Mouse (Mus musculus) Patski (cell line): Measurements from ENCODE around the gene Tmem44. TPM values are rescaled to one million over a fixed set of nuclear protein-coding genes. Genes with fewer than 3 reads are reported as not detected.

ENCODE experiments used
- ATAC-seq: fragments of 100-300 bp; one replicate; pipeline ENCODE4 v1.8.0; 2021
- CTCF ChIA-PET: fragments of 350-600 bp; sonication (Branson Sonifier 250); formaldehyde crosslinking; loops from one replicate; lab custom pipeline; 2022; ENCODE audit warnings: inconsistent platforms; lab: Charles Lee
- POLR2A ChIA-PET: fragments of 350-600 bp; sonication (Branson Sonifier 250); formaldehyde crosslinking; loops from one replicate; lab custom pipeline; 2022; ENCODE audit warnings: antibody characterized with exemption, inconsistent platforms; lab: Charles Lee
- DNase-seq: peaks from one replicate; pipeline ENCODE4 v3.0.0-alpha.2; 2011; ENCODE audit warnings: low read depth, low spot score
- H3K27me3 ChIP-seq: fragments of 371-371 bp; one replicate; pipeline ENCODE4 v1.5.1; 2021
- CTCF ChIP-seq: fragments of 100-300 bp; IDR thresholded peaks from one replicate; pipeline ENCODE4 v1.5.1; 2021
- in situ Hi-C: fragments of 300-500 bp; cut with MboI; formaldehyde crosslinking; loops from 3 replicates; pipeline ENCODE4 v1.11.1; 2018; ENCODE audit warnings: low pct_unique_long_range_greater_than_20kb, mixed read lengths
- polyA plus RNA-seq: library from polyadenylated mRNA; unstranded; gene quantifications from one replicate; pipeline ENCODE4 v1.2.3, GENCODE M21; 2021

Gene Tmem44
- 8.0 TPM for polyA plus RNA-seq

DNA sequence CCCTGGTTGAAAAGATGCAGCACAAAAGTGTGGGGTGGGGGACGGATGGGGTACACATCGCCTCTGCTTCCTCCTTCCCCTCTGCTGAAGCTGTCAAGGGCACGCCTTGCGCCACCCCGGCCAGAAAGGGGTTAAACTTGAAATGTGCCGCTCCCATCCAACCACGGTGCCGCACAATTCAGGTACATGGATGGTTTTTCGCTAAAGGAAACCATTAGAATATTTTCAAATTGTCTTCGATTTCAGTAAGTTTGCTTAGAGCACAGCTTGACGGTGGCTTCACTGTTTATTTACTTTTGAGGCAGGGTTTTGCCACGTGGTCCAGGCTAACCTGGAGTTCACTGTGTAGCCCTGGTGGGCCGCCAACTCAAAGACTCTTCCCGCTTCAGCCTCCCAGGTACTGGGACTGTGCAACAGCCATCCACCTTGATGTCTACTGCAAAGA, at the start of gene Tmem44:
Tmem44 (minus strand) TSS at position 95 of the 445 bp plus-strand sequence.
- ChIA-PET POLR2A (no interaction called here), CTCF (no interaction called here)
- no peaks in the 10 kb centered on the region for H3K27me3 ChIP-seq
- DNase-seq = no peak
- no peak for ATAC-seq
- in situ Hi-C loops = no loop called here
- no peak for TF ChIP-seq CTCF

- CTCF ChIA-PET = interaction anchor here (1.2 to 2.9 kb wide), 6 partner anchors 35 to 471 kb away, joined by 3 to 11 read pairs (median 6); no protein-coding TSS in a partner anchor
- POLR2A ChIA-PET = interaction anchor here (0.5 to 5.4 kb wide), 25 partner anchors 47 to 470 kb away, joined by 3 to 31 read pairs (median 5); no protein-coding TSS in a partner anchor
- DNase-seq (peak; percentile 86), ATAC-seq (peak; percentile 85)
- in situ Hi-C loops = loop anchor here (5.0 to 10.0 kb wide), 3 partner anchors 283 to 755 kb away; no protein-coding TSS in a partner anchor
- H3K27me3 ChIP-seq = no peaks in the 10 kb centered on the region
- TF ChIP-seq CTCF = no peak
Measured at GRCm38 (mm10) chr16:30599491-30600268, 49.0 kb upstream of the Tmem44 start, which contains the start of gene Fam43a. Fam43a (plus strand) TSS chr16:30599723.

DNA sequence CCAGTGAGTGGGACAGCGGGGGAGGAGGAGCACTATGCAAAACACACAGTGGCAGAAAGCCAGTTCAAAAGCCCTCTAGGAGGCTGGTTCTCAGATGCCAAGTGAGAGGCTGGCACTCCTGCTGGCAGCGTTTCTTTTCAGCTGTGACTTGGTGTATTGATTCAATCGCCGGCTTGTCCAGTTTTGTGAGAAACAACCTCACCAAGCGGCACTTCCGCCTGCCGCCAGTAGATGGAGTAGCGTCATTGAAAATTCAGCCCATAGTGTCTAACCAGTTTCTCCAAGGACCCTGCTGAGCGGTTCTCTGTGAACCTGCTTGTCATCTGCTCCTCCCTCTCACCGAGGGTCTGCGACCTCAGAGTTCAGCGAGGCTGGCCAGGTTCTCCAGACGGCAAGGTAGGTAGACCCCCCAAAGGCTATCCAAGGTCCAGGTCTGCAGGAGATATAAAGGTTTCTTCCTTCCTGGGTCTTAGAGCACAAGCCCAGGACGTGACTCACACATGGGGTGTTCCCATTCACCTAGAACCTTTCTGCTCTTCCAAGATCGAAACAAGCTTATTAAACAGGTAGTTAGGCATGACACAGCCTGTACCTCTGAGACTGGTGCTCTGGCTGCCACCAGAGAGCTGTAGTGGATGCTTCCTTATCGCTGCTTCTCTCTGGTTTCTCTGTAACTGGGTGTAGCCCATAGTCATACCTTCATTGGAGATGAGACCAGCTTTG, 46.5 kb upstream of the Tmem44 start:
- TF ChIP-seq CTCF = no peak
- in situ Hi-C loops = loop anchor here (5.0 to 10.0 kb wide), 3 partner anchors 285 to 758 kb away; no protein-coding TSS in a partner anchor
- ChIA-PET CTCF (interaction anchor here (0.7 to 2.9 kb wide), 7 partner anchors 14 to 474 kb away, joined by 3 to 11 read pairs (median 4); no protein-coding TSS in a partner anchor), POLR2A (interaction anchor here (0.6 kb wide), 1 partner anchor 354 kb away, joined by 3 read pairs; no protein-coding TSS in a partner anchor)
- ATAC-seq (no peak), DNase-seq (peak; percentile 71)
- H3K27me3 ChIP-seq = no peaks in the 10 kb centered on the region

DNA sequence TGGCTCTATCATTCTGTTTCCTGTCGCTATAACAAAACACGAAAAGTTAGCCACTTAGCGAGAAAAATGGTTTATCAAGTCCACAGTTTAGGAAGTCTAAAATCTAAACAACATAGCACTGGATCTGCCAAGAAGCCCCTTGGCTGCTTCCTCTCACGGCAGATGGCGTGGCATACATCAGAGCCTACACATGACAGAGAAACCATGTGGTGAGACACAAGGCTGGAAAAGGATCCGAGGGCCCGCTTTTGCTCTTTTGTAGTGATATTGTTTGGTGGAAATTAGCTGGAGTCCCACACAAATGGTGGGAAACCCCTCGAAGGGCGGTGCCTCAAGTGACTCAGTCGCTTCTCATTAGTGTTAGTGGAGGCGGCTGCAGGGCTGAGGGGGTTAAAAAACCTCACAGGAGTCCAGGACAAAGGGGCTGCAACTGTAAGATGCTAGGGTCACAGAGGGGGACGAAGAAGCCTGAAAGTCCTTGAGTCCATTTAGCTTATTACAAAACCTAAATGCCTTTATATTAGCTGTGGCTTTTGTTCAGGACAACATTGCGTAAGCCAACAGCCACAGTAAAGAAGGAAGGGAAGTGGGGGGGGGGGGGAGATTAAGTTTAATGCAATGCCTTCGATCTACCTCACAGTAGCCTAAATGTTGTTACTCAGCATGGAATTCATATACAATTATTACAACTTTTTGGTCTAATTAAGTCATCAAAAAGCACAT, 45.4 kb upstream of the Tmem44 start:
- no peaks in the 10 kb centered on the region for H3K27me3 ChIP-seq
- ATAC-seq (no peak), DNase-seq (no peak)
- POLR2A ChIA-PET = interaction anchor here (0.6 kb wide), 1 partner anchor 226 kb away, joined by 6 read pairs; no protein-coding TSS in a partner anchor
- in situ Hi-C loops = loop anchor here (5.0 to 10.0 kb wide), 3 partner anchors 286 to 759 kb away; no protein-coding TSS in a partner anchor
- TF ChIP-seq CTCF = no peak
- CTCF ChIA-PET = no interaction called here

- no peaks in the 10 kb centered on the region for H3K27me3 ChIP-seq
- POLR2A ChIA-PET = interaction anchor here (0.6 kb wide), 1 partner anchor 462 kb away, joined by 5 read pairs; no protein-coding TSS in a partner anchor
- CTCF ChIA-PET = interaction anchor here (1.2 kb wide), 1 partner anchor 476 kb away, joined by 4 read pairs; no protein-coding TSS in a partner anchor
- no peak for ATAC-seq
- no peak for TF ChIP-seq CTCF
- in situ Hi-C loops = loop anchor here (5.0 to 10.0 kb wide), 3 partner anchors 287 to 759 kb away; no protein-coding TSS in a partner anchor
- no peak for DNase-seq
Measured at GRCm38 (mm10) chr16:30595356-30595755, 44.7 kb upstream of the Tmem44 start.

DNA sequence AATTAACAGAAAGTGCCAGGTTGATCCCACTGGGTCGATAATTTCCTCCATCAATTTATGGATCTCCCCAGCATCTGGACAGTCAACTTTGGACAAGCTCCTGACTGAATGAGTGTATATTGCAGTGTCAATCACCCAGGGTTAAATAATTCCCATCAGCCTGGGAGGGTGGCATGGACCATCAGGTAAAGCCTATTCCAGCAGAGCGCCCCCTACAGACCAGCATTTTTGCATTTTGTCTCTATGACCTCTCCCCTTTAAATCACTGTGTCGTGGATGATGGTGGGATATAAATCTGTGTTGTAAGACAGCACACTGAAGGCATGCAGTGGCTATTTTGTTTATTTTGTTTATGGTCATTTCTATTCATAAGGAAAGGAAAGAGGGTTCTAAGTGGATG, 41.3 kb upstream of the Tmem44 start:
- no peak for DNase-seq
- no peak for TF ChIP-seq CTCF
- no peaks in the 10 kb centered on the region for H3K27me3 ChIP-seq
- no peak for ATAC-seq
- ChIA-PET POLR2A (interaction anchor here (0.7 kb wide), 1 partner anchor 185 kb away, joined by 4 read pairs; no protein-coding TSS in a partner anchor), CTCF (interaction anchor here (1.7 kb wide), 1 partner anchor 383 kb away, joined by 7 read pairs; no protein-coding TSS in a partner anchor)
- in situ Hi-C loops = loop anchor here (5.0 to 10.0 kb wide), 2 partner anchors 480 to 763 kb away; no protein-coding TSS in a partner anchor

GRCm38 (mm10) chr16:30590264-30591209, 39.9 kb upstream of the Tmem44 start:
- POLR2A ChIA-PET = interaction anchor here (0.7 kb wide), 2 partner anchors 318 to 490 kb away, joined by 3 to 5 read pairs; no protein-coding TSS in a partner anchor

DNA sequence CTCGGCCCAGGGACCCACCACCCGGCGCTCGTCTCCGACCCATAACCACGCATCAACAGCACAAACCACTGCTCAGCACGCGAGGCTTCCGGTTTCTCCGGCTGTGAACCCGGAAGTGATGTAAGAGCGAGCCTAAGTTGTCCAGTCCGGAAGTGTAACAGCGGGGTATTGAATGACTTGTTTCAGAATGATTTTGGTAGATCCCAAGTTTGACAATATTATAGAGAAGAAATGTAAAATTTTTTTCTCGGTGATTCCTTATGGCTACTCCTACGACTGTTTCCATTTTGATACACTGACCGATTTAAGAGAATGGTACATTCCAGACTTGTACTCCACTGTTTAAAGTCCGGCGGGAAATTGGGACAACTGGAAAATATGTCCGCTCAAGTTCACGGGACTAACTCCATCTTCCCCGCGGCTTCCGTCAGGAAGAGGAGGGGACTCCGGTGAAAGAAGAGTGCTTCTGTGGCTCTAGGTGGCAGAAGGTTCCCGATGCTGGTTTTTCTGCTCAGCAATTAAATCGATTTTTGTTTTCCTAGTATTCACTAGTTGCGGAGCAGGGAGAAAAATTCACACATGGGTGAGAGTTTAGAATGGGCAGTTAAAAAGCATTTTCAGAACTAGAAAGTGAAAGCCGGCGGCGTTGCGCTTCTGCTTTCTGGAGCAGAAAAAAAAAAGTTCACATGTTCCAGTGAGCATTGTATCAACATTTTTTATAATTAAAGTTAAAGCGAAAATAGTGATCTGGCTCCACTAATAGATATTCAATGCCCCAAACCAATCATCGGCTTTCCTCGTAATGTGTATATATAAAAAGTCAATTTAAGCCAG, 37.1 kb upstream of the Tmem44 start, which contains the start of gene Lsg1:
Lsg1 (minus strand) TSS at position 99 of the 834 bp plus-strand sequence.
- POLR2A ChIA-PET = no interaction called here
- TF ChIP-seq CTCF = peak; percentile 73
- CTCF ChIA-PET = no interaction called here
- in situ Hi-C loops = no loop called here
- H3K27me3 ChIP-seq = no peaks in the 10 kb centered on the region
- DNase-seq (peak; percentile 94), ATAC-seq (peak; percentile 54)

More at GRCm38 (mm10) chr16:30590264-30591209, 39.9 kb upstream of the Tmem44 start:
- DNase-seq = no peak
- in situ Hi-C loops = loop anchor here (5.0 to 10.0 kb wide), 2 partner anchors 482 to 764 kb away; no protein-coding TSS in a partner anchor
- no peaks in the 10 kb centered on the region for H3K27me3 ChIP-seq
- peak; percentile 40 for TF ChIP-seq CTCF
- ATAC-seq = no peak
- CTCF ChIA-PET = no interaction called here
